Mouse (Mus musculus) spleen, postnatal 14 days (tissue): ENCODE measurements at regions not wholly inside any gene's neighbourhood (a gene's known extent, or its start where the extent isn't known, plus 50 kb on each side); places are given as distances from the start of the nearest gene placed in this dataset.
"Not testable (repeated sequence)": the region's sequence is repeated elsewhere in the genome, so short reads cannot be mapped to it uniquely, and the experiment has no call there.

Experiments used
- DNase-seq, 2 experiments: peaks; one replicate each; pipeline ENCODE4 v3.0.0; 2021 to 2022; ENCODE audit warnings: low spot score in 2 of 2

DNA sequence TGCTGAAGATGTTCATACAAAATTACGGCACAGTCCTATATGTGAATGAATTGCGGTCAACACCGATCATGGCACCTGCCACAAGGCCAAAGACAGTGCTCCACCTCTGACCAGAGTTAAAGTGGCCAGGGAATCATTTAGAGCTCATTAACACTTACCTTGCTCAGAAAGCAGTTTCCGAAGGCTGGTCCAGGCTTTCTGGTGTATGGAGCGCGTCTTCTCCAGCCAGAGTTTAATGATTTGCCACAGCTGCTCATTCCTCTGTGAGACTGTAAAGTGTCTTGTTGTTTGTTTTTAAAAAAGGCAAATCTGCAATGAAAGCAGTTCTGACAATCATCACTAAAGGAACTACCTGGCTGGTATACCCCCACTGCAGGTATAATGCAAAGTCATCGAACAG lies 256.7 kb downstream of the Nfkbiz start:
- DNase-seq = no peak

DNA sequence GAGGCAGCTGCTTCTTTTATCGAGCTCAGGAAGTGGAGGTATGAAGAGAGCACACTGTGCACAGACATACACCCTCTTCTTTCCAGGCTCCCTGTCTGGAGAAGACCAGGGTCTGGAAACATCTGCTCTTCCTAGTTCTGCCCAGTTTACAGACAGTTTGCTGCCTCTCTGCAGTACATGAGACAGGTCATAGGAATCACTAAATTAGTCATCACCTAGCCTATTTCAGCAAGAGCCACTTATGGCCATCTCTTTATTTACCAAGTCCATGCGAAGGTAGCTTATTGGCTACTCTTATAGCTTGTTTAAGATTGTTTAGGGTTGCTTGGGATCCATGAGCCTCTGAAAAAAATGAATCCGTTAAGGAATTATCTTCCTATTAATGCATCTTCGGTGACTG lies 257.9 kb downstream of the Nfkbiz start:
- no peak for DNase-seq

DNA sequence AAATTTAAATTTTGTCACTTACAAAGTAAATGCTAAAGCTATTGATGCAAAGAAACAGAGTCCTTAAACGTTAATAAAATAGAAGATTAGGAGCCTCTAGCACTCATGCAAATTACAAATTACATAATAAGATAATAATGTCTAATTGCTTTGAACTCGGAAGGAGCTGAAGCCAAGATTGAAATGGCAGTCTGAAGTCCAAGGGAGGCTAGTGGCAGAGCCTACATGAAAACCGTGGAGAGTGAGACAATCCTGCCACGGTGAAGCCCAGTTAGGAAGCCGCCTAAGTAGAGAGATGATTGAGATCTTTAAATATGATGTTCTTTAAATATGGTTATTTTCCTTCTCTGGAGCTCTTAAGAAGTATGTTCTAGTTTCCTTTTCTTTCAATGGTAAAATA lies 260.0 kb downstream of the Nfkbiz start:
- no peak for DNase-seq

DNA sequence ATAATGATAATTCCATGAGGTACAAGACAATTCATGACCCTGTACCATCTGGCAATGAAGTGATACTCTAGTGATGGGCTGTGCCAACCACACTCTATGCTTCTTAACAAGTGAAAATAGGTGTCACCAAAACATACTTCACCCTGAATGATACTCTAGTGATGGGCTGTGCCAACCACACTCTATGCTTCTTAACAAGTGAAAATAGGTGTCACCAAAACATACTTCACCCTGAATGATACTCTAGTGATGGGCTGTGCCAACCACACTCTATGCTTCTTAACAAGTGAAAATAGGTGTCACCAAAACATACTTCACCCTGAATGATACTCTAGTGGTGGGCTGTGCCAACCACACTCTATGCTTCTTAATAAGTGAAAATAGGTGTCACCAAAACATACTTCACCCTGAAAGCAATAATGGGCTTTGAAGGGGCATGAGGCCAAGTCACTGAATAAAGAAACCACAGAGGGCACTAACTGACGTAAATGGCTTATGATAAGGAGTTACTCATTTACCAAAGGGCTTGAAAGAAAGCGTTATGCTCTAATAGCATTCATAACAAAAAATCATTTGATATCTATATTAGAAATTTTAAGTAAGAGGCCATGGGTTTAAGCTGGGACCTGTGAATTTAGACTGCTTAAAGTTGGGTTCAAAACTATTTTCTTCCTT lies 263.0 kb downstream of the Nfkbiz start:
- not testable (repeated sequence) for DNase-seq

DNA sequence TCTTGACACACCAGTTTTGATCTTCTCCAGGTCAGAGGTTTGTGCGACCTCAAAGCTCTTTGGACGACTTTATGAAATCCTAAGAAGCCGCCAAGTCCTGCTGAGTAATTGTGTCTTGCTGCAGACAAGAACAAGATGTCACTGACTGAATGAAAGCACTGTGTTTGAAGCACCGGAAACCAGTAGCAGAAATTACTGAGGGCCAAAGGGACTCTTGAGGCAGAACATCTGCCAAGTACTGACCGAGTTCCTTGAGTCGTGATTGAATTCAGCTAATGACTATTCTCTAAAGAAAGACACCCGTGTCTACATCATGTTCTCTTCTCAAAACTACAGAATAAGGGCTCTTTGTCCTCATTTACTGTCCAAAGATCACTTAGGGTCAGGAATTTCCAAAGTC lies 267.6 kb downstream of the Nfkbiz start:
- no peak for DNase-seq

DNA sequence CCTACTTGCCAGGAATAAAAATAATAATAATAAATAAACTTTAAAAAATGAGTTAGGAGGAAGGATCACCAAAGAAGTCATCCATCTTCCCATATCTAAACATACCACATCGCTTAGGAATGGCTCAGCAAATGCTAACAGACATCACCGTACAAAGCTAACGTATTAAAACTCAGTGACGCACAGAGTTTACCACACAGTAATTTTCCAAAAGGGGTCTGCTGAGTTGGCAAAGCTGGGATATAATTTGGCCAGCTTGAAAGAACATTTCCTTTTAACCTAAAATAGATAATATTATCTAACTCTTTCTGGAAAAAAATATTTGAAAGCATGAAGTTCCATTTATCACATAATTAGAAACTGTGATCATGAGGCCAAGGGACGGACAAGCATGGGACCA lies 268.6 kb downstream of the Nfkbiz start:
- no peak for DNase-seq

DNA sequence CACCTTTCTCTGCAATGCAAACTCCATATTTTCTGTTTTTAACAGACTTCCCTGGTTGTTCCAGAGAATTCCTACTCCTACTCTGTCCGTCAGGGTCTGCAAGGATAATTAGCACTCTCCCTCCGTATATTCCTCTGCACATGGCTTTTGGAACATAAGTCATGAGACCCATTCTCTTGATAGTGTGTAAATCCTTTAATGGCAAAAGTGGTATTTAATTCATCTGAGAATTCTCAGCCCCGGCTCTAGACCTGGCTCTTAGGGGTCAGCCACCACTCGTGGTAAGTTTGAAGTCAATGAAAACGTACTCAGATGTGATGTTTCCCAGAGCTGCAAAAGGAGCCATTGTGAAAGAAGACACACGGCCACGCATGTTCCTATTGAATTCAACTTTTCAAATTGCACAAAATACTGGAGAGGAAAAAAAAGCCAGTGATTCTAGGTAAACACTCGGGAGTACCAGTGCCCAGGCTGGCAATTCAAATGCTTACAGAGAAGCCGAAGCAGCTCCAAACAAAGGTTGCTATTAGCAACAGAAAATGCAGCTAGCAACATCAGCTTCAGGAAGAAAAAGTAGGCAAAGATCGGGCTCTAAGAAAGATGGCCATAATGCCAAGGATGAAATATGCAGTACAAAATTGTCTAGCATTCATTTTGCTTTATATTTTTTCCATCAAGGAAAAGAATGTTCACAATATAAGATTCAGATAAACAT lies 258.2 kb upstream of the Zpld1 start:
- no peak for DNase-seq

DNA sequence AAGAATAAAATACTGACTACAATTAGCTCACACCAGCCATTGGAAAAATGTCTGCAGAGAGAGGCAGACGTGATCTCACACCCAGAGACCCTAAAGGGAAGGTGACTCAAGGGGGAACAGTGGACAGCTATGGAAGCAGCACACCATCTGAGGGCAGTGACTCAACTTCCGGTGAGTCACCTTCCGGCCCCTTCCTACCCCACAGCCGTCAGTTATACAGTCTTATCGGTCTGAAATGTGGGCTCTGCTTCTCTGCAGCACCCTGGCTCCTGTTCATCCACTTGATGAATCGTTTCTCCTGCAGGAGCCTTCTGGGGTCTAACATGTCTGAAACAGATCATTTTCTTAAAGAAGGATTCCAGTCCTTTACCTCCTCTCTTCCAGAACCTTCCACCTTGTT lies 257.4 kb upstream of the Zpld1 start:
- no peak for DNase-seq

DNA sequence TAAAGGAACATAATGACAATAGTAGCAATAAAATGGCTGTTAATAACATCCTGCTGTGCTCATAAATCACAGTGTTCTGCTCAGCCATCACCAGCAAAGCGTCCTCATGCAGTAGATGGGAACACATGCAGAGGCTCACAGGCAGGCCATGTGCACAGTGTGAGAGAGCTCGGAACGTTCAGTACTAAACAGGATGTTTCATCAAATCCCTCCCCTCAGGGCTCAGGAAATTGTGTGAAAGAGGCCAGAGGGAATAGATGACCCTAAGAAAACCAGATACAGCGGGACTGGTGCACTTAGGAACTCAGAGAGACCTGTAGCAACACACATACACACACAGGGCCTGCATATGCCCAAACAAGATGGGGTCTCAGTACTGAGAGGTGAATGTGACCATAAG lies 256.1 kb upstream of the Zpld1 start:
- DNase-seq = no peak

DNA sequence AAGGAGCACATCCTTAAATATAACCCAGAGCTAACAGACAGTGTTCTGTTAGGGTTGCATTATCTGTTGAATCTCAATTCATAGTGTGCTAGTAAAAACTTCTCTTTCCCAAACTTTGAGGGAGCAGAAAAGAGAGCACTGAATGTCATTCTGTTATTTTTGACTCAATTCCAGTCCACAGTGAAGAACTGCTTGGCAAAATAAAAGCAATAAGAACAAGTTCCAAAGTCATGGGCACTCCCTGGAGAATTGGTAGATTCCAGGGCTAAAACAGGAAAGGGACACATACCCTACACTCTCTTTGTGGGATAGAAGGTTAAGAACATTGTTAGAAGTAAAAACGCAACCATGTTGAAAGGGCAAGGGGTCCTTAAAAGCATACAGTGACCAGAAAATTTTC lies 253.6 kb upstream of the Zpld1 start:
- no peak for DNase-seq

DNA sequence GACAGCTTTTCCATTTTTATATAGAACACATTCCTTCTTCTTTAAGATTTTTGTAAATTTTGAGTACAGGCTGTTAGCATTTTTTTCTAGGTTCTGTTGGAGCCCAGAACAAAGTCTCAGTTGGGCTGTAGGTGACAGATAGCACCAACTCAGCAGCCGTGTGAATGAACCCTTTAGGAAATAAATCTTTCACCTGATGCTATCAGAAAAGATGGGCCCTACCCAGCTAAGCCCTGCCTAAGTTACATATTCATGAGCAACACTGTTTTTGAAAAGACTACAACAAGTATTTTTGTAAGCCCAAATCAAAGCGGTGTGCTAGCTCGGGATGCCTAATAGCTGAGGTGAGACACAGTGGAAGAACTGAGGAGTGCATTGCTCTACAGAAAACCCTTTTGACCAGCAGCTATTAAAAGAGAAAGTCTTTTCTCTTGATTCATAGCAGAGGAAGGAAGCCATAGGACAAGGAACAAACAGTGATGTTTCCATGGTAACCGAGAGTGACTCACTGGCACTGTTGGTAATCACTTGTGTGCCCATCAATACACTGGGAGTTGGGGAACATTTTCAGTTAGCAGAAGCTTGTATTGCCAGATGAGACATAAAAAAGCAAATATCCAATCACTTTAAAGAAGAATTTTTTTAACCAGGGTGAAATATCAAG lies 253.0 kb upstream of the Zpld1 start:
- no peak for DNase-seq

DNA sequence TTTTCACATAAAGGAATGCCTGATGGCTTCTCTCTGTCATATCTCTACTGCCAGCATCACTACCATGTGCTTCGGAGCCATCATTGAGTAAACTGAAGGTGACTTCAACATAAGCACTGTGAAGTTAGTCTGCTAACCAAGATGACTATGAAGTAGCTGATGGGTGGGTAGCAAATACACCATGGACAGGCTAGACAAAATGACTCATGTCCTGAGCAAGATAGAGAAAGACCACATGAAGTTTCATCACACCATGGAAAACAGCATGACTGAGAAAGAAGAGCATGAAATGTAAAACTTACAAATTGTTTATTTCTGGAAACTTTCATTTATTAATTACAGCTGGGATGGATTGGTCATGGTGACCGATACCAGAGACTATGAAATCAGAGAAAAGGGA lies 249.3 kb upstream of the Zpld1 start:
- no peak for DNase-seq

DNA sequence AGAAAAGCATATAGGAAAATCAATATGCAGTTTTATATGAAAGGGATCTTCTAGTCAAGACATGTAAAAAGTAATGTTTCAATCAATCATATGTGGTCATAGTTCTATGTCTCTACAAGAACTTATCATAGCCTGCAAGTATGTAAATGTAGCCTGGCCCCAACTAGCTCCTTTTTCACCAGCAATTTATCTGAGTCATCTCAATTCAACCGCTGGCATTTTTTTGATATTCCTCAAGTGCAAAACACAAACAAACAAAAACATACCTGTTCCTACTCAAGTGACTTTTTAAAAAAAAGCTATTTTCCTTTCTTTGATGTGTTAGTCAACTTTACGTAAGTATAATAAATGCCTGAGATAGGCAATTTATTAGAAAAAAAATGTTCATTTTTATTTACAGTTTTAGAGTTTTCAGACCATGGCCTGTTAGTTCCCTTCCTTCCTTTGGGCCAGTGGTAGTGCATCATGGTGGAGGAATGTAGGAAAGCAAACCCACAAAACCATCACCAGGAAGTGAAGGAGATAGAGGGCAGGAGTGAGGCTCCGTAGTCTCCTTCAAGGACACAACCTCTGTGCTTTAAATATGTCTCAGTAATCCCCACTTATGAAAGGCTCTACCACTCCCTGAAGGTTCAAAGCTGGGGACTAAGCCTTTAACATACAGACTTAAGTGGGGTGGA lies 242.7 kb upstream of the Zpld1 start:
- no peak for DNase-seq

DNA sequence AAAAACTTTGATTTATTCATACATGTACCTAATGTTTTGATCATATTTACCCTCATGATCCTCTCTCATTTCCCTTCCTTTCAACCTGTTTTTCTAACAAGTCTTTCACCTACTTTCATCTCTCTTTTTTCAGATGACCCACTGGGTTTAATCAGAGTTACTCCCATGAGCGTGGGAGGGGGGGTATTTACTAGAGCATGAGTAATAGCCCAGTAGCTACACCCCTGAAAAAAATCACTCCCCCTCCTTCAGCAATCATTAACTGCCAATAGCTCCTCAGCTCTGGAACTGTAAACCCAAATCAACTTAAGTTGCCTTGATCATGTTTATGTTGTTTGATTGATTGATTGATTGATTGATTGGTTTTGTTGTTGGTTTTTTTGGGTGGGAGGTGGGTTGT lies 241.4 kb upstream of the Zpld1 start:
- DNase-seq = no peak

DNA sequence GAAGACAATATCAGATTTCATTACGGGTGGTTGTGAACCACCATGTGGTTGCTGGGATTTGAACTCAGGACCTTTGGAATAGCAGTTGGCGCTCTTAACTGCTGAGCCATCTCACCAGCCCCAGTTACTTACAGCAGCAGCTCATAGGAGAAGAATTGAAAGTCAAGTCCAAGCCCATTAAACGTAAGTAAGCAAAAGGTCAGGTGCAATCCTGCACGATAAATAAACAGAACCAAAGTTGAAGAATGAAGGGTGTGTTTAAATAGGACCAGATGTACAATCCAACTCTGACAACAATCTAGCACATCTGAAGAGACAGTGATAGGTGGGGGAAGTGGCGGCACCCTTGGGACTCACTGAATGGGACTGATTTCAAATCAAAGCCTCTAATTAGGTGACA lies 239.8 kb upstream of the Zpld1 start:
- no peak for DNase-seq

DNA sequence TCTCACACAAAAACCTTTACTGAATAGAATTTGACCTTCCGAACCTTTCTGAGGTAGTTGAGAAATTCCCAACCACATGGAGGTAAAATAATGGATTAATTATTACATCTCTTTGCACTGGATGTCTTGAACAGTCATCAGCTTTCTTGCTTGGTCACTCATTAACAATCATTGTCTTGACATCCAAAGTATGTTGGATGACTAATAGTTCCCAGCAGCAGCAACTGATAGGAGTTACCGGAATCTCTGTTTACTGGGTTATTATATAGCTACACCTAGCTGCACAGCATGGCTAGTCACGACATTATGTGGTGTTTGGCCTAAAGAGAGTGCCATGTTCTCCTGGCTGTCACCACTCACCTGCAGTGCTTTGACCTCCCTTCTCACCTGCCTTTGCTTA lies 234.9 kb upstream of the Zpld1 start:
- DNase-seq = no peak

DNA sequence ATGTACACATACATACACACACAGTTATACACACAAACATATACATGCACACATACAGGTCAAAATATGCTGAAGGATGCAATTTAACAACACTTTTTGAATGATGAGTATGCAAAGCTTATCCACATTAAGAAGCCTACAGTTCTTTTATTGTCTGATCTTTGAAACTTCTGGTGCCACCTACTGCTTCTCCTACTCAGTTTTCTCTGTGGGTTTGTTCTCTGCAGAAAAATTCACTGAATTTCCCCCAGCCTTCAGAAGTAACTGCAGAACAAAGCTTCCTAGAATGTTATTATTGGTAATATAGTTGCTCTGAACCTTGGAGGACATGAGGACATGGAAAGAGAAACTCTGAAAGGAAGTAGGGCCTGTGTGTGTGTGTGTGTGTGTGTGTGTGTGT lies 233.1 kb upstream of the Zpld1 start:
- no peak for DNase-seq

DNA sequence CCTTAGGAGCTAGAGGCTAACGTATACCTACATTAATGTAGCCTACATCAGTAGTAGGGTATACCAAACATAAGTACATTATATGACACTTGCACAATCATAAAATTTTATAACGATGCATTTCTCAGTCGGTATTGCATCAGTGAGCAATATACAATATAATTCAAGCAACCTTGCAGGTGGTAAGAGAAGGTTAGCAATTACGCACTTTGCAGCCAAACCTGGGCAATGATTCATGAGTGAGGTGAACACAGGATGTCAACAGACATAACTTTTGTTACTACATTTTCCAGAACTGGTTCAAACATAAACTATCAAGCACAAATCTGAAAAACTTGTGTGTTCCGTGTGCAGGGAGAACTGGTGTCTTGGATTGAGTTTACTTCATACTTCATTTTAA lies 229.9 kb upstream of the Zpld1 start:
- DNase-seq = no peak

DNA sequence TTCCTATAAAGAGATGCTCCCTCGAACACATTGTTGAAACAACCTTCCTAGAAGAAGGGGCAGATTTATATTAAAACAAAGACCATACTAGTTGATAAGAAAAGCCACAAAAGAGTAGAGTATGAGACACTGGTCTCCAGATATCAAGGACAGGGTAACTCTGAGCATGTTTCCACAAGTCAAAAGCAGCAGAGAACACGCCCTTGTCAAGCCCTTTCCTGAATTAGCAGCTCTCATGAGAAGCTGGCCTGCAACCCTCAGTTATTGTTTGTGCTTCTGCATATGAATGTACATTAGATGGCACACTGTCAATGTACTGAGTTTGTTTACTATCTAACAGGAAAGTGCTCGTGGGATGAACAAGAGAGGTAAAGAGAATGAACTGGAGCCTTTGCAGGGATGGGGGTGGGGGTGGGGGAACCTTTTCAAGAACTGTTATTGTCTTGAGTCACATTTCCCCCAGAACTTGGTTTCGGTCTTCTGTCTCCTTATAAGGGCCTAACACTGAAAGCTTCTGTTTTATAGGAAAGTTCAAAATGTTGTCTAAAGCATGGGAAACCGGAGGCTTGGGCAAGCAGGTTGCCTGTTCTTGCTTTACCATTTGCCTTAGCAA lies 228.6 kb upstream of the Zpld1 start:
- DNase-seq = no peak

DNA sequence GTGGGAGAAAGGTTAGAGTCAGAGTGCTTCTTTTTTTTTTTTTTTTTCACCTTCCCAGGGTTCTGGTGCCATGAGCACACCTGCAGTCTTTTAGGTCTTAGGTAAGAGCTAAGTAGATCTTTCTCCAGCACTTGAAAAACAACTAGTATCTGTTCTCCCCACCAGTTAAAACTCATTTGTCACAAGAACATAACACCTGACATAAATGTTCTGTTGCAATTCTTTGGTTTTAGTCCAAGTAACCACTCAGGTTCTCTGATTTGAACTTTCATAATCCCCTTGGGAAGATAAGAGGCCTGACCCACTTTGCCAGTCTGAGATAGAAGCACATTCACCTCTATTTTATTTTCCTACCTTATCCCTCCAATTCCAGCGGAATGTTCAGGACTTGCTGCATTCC lies 225.5 kb upstream of the Zpld1 start:
- DNase-seq = no peak

DNA sequence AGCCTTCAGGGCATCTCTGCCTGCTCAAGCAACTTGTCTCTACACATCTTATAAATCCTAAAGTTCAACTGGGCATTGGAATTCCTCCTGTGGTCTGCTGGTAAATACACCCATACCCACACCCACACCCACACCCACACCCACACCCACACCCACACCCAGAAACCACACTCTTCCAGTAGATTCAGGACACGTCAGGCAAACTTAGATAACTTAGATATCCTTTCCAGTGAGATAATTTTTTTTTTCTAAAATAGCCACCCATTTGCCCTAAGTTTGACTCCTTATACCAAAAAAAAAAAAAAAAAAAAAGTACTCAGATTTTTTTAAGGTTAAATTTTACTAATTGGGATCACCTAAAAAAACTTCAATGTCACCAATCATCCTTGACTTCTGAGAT lies 224.5 kb upstream of the Zpld1 start:
- no peak for DNase-seq

DNA sequence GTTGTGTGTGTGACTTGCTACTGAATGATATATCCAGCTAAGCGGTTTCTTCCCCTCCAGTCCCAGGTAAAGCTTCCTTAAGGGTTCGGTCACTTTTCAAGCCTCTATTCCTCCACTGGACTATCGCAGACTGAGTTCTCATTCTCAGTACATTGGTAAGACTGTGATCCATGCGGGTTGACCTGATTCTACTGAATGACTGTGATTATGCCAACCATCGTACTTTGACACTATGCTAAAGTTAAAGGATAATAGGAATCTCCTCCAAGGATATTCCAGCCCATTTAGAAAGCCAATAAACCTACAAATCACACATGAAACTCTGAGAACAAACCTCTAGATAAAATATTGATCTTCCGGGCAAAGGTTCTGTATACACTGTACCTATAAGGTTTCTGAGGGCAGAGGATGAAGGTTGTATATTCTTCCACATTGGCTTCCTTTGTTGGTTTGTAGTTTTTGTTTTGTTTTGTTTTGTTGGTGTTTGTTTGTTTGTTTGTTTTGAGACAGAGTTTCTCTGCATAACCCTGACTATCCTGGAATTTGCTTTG lies 223.7 kb upstream of the Zpld1 start:
- no peak for DNase-seq
